Mouse (Mus musculus) right cerebral cortex, postnatal 36 days (tissue): ENCODE measurements around the gene Gm14744.
"Not testable (repeated sequence)": the region's sequence is repeated elsewhere in the genome, so short reads cannot be mapped to it uniquely, and the experiment has no call there.

Experiments used
- DNase-seq, 2 experiments: peaks; one replicate each; pipeline ENCODE4 v3.0.0; 2022; ENCODE audit warnings: low spot score in 2 of 2, mixed read lengths in 1 of 2

Gene Gm14744

DNA sequence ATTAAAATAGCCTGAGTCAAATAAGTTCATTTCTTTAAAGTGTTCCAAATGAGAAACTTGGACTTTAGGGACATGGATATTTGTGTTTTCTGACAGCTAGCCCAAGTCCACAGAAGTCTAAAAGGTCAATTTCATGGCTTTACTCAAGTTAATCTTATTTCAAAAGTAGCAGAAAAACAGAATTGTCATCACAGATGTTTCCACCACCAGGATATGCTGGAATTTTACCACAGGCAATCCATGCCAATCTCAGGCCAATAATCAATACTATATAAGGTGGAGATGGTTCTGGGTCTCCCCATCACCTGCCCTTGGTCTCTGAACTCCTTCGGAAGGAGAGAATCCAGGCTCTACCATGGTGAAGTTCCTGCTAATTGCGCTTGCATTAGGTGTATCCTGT, at the start of gene Gm14744:
Gm14744 (plus strand) TSS at position 301 of the 400 bp plus-strand sequence.
- DNase-seq = not testable (repeated sequence)

GRCm38 (mm10) chrX:77853523-77853922, 11.0 kb upstream of the Gm14744 start, which contains the start of gene Pbsn:
TSS of gene Pbsn (minus strand) at chrX:77853623.
- DNase-seq = no peak

GRCm38 (mm10) chrX:77880033-77880432, 15.5 kb downstream of the Gm14744 start:
- DNase-seq = not testable (repeated sequence)
